Mouse (Mus musculus): ENCODE data around the gene Ercc1. TPM values are rescaled to one million over a fixed set of nuclear protein-coding genes. Genes with fewer than 3 reads are reported as not detected.

Ercc1 gene
- polyA plus RNA-seq, 1 experiment from 2014 or later: 32.8 TPM

GRCm38 (mm10) chr7:19405417-19405816 lies 60.8 kb downstream of the Ercc1 start:
- Histone ChIP-seq H3K4me1 (replicated peaks; ENCODE audit: control insufficient read depth, insufficient read depth) (no peaks in the 10 kb centered on the region), H3K9me3 (ENCODE audit: control insufficient read depth, low read length) (no peaks in the 10 kb centered on the region), H3K9ac (ENCODE audit: low read length) (no peak overlapping the region), H3K4me3 (ENCODE audit: low read depth, low read length) (no peak overlapping the region), H3K4me2 (replicated peaks; ENCODE audit: low read depth) (peak overlapping the region; percentile 23; the same call in 1 of the 2 replicates), H3K36me3 (ENCODE audit: control insufficient read depth, insufficient read depth, low read length) (no peaks in the 10 kb centered on the region), H3K27me3 (ENCODE audit: control insufficient read depth, insufficient read depth, low read length) (no peaks in the 10 kb centered on the region; the same call in 1 of the 2 replicates), H3K27ac (replicated peaks) (no peak overlapping the region)
- TF ChIP-seq CTCF (IDR thresholded peaks at IDR 0.05; ENCODE audit: low read depth): peak; percentile 97
- TF ChIP-seq EP300 (optimal IDR thresholded peaks at IDR 0.05): no peak
- ATAC-seq (ENCODE audit: low FRiP score, low TSS enrichment): peak; percentile 43
- DNase-seq (ENCODE audit: low spot score): peak; percentile 87
- WGBS: 3% methylated on average over 19 of the region's 19 CpGs

MicroRNAs encoded within 50 kb of the gene (microRNA counts, 519-probe panel; counts per million panel counts)
- microRNA mmu-miR-343: not detected

Small RNAs within 50 kb of the gene (microRNA-seq; reads per million reads assigned to microRNA genes)
- not detected for gene Mir343

Other genes starting within 250 kb of the Ercc1 start
- gene Gm4969, start 226.4 kb upstream of the Ercc1 start, polyA plus RNA-seq (2015; fragmentation: Nextera tagmentation; extraction: Ambion mirVana): 0.72 and 0.76 TPM in 2 replicates
- gene Fbxo46, start 224.9 kb upstream of the Ercc1 start, polyA plus RNA-seq (2015; fragmentation: Nextera tagmentation; extraction: Ambion mirVana): 6.5 and 6.7 TPM in 2 replicates
- 11.3 and 11.8 TPM in 2 replicates for gene Qpctl, start 195.5 kb upstream of the Ercc1 start, polyA plus RNA-seq (2015; fragmentation: Nextera tagmentation; extraction: Ambion mirVana)
- 96.9 and 103 TPM in 2 replicates for gene Snrpd2, start 195.1 kb upstream of the Ercc1 start, polyA plus RNA-seq (2015; fragmentation: Nextera tagmentation; extraction: Ambion mirVana)
- 0.22 and 0.27 TPM in 2 replicates for gene Gipr, start 178.7 kb upstream of the Ercc1 start, polyA plus RNA-seq (2015; fragmentation: Nextera tagmentation; extraction: Ambion mirVana)
- gene Eml2, start 168.4 kb upstream of the Ercc1 start, polyA plus RNA-seq (2015; fragmentation: Nextera tagmentation; extraction: Ambion mirVana): 8.4 and 8.8 TPM in 2 replicates
- gene Gpr4, start 132.2 kb upstream of the Ercc1 start, polyA plus RNA-seq (2015; fragmentation: Nextera tagmentation; extraction: Ambion mirVana): 0.85 and 1.3 TPM in 2 replicates
- gene Opa3, start 116.4 kb upstream of the Ercc1 start, polyA plus RNA-seq (2015; fragmentation: Nextera tagmentation; extraction: Ambion mirVana): 20.3 and 20.7 TPM in 2 replicates
- 108 and 120 TPM in 2 replicates for gene Vasp, start 73.0 kb upstream of the Ercc1 start, polyA plus RNA-seq (2015; fragmentation: Nextera tagmentation; extraction: Ambion mirVana)
- 0.17 and 0.21 TPM in 2 replicates for gene Ppm1n, start 64.7 kb upstream of the Ercc1 start, polyA plus RNA-seq (2015; fragmentation: Nextera tagmentation; extraction: Ambion mirVana)
- gene Rtn2, start 62.2 kb upstream of the Ercc1 start, polyA plus RNA-seq (2015; fragmentation: Nextera tagmentation; extraction: Ambion mirVana): 10.1 and 12.1 TPM in 2 replicates
- 0.21 and 0.38 TPM in 2 replicates for gene Fosb, start 34.7 kb upstream of the Ercc1 start, polyA plus RNA-seq (2015; fragmentation: Nextera tagmentation; extraction: Ambion mirVana)
- gene Cd3eap, start 14.7 kb downstream of the Ercc1 start, polyA plus RNA-seq (2015; fragmentation: Nextera tagmentation; extraction: Ambion mirVana): 13.4 and 13.6 TPM in 2 replicates
- gene Ppp1r13l, start 15.0 kb downstream of the Ercc1 start, polyA plus RNA-seq (2015; fragmentation: Nextera tagmentation; extraction: Ambion mirVana): 10.3 and 12.2 TPM in 2 replicates
- gene Ercc2, start 37.2 kb downstream of the Ercc1 start, polyA plus RNA-seq (2015; fragmentation: Nextera tagmentation; extraction: Ambion mirVana): 6.0 and 6.4 TPM in 2 replicates
- gene Klc3, start 59.3 kb downstream of the Ercc1 start, polyA plus RNA-seq (2015; fragmentation: Nextera tagmentation; extraction: Ambion mirVana): 24.3 and 26.5 TPM in 2 replicates
- gene Ckm, start 60.0 kb downstream of the Ercc1 start, polyA plus RNA-seq (2015; fragmentation: Nextera tagmentation; extraction: Ambion mirVana): 42.1 and 43.6 TPM in 2 replicates
- 5.2 and 5.3 TPM in 2 replicates for gene Mark4, start 114.0 kb downstream of the Ercc1 start, polyA plus RNA-seq (2015; fragmentation: Nextera tagmentation; extraction: Ambion mirVana)
- 0.97 and 1.1 TPM in 2 replicates for gene Exoc3l2, start 118.6 kb downstream of the Ercc1 start, polyA plus RNA-seq (2015; fragmentation: Nextera tagmentation; extraction: Ambion mirVana)
- 3.2 and 3.7 TPM in 2 replicates for gene Bloc1s3, start 163.6 kb downstream of the Ercc1 start, polyA plus RNA-seq (2015; fragmentation: Nextera tagmentation; extraction: Ambion mirVana)
- 113 and 123 TPM in 2 replicates for gene Trappc6a, start 163.6 kb downstream of the Ercc1 start, polyA plus RNA-seq (2015; fragmentation: Nextera tagmentation; extraction: Ambion mirVana)
- 30.8 and 33.0 TPM in 2 replicates for gene Nkpd1, start 173.1 kb downstream of the Ercc1 start, polyA plus RNA-seq (2015; fragmentation: Nextera tagmentation; extraction: Ambion mirVana)
- gene Ppp1r37, start 218.3 kb downstream of the Ercc1 start, polyA plus RNA-seq (2015; fragmentation: Nextera tagmentation; extraction: Ambion mirVana): 16.5 and 21.2 TPM in 2 replicates
- gene Zfp296, start 232.5 kb downstream of the Ercc1 start, polyA plus RNA-seq (2015; fragmentation: Nextera tagmentation; extraction: Ambion mirVana): 3.7 and 5.0 TPM in 2 replicates
- 108 and 114 TPM in 2 replicates for gene Gemin7, start 232.8 kb downstream of the Ercc1 start, polyA plus RNA-seq (2015; fragmentation: Nextera tagmentation; extraction: Ambion mirVana)

Data from stomach, postnatal 0 days (tissue).